Mouse (Mus musculus) heart, postnatal 4 days (tissue): ENCODE data around the gene Jmjd6. TPM values are rescaled to one million over a fixed set of nuclear protein-coding genes. Genes with fewer than 3 reads are reported as not detected.
A peak's percentile ranks its signal among the peaks of the same experiment; 100 is the strongest.

ENCODE experiments used
- DNase-seq: peaks from one replicate; pipeline ENCODE4 v3.0.0; 2021
- total RNA-seq, 2 experiments: library from RNA; stranded (reverse); gene quantifications; 2 replicates each; pipeline ENCODE4 v1.2.3; 2021

The Jmjd6 gene
- total RNA-seq, 2 experiments from 2014 or later, result 41.2 to 43.3 TPM

GRCm38 (mm10) chr11:116806136-116807071 is 36.8 kb downstream of the Jmjd6 start:
- DNase-seq, result peak; percentile 55

DNA sequence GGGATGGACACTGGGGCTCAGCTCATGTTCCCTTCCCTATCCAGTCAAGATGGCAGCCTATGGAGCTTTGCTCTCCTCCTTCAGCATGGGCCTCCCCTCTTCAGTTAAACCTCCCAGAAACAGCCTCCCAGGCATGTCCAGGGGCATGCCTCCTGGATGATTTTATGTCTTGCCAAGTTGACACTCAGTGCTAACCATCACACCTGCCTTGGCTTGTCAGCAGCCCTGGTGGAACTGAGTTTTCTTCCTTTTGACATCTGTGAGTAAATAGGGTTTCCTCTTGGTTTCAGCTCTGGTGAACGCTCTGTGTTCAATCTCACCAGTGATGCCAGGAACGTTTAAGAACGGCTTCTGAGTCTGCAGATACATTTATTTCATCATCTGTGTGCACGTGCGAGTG is 40.5 kb downstream of the Jmjd6 start:
- DNase-seq, result no peak

- DNase-seq, result no peak
These were observed 42.1 kb downstream of the Jmjd6 start for GRCm38 (mm10) chr11:116801106-116801505.

- no peak for DNase-seq
These were observed 43.9 kb downstream of the Jmjd6 start for GRCm38 (mm10) chr11:116799364-116799763.

Other genes starting within 250 kb of the Jmjd6 start
- gene Rhbdf2, start 216.4 kb downstream of the Jmjd6 start, total RNA-seq, result 10 to 100 TPM; 16.4 to 17.5 TPM
- gene Prcd, start 189.9 kb downstream of the Jmjd6 start, total RNA-seq, result 1 to 10 TPM; 1.1 to 1.5 TPM
- gene Cygb, start 189.1 kb downstream of the Jmjd6 start, total RNA-seq, result 10 to 100 TPM; 46.2 to 57.9 TPM
- gene St6galnac1, start 67.9 kb downstream of the Jmjd6 start, total RNA-seq, result not detected
- 10 to 100 TPM; 40.9 to 42.9 TPM for gene Mxra7, start 15.4 kb downstream of the Jmjd6 start, total RNA-seq
- gene Mettl23, start 171 bp downstream of the Jmjd6 start, total RNA-seq, result 10 to 100 TPM; 31.0 to 32.2 TPM
- 10 to 100 TPM; 26.9 to 35.6 TPM for gene Mfsd11, start 9.0 kb upstream of the Jmjd6 start, total RNA-seq
- 100 to 1,000 TPM; 269 to 299 TPM for gene Srsf2, start 9.6 kb upstream of the Jmjd6 start, total RNA-seq
- gene Mgat5b, start 75.4 kb upstream of the Jmjd6 start, total RNA-seq, result 1 to 10 TPM in 1 of 2 experiments, under 1 TPM in 1; 0.93 to 1.2 TPM